Comparison of ENCODE assay signal across 10 mouse cellular contexts in the genomic region with DNA sequence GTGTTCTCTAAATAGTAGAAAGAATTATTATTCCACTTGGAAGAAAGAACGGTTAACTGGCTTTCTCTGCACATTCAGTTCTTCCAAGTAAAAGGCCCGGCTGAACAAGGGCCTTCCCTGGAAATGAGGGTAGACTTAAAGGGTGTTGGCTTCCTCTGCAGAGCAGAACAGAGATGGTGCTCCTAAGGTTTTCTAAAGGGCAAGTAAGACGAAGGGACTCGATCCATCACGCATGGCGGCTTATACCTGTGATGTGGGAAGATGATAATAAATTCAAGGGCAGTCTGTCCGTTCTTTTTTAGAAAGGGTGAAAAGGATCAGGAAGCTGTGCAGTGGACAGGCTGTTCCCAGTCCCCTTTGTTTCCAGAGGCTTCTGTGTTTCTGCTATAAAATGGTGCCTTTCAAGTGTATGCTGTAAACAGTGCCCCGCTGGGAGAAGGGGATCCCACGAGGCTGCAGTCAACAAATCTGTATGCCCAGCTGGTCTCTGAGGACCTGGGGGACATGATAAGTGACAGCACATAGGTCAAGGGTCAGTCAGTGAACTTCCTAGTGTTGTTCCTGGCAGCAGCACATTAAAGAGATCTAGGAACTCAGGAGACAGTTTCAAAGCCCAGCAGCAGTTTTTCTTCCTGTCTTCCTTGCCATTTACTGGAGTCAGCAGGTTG. TPM values are rescaled to one million over a fixed set of nuclear protein-coding genes. Genes with fewer than 3 reads are reported as not detected.
DNase-seq lines count a peak whose midpoint lies in the region; ATAC-seq lines count a peak whose summit lies in the region.
"Had no signal": no experiment of that assay in that cellular context is flagged by ENCODE, and none has a peak within 500 bp of the region (broad histone marks: within the 10 kb centered on the region; RNA-seq: fewer than 3 reads in every experiment).

No protein-coding gene starts in this region.

- H3K4me1 ChIP-seq in heart, embryonic 11.5 days (ENCODE audit: control insufficient read depth, insufficient read depth, low read length) = no peaks in the 10 kb centered on the region
- H3K4me1 ChIP-seq: limb, embryonic 15.5 days had no signal

- no peaks in the 10 kb centered on the region for H3K36me3 ChIP-seq in heart, embryonic 11.5 days (ENCODE audit: control insufficient read depth, insufficient read depth, low read length)
- H3K36me3 ChIP-seq: limb, embryonic 15.5 days had no signal

- no peaks in the 10 kb centered on the region for H3K9me3 ChIP-seq in heart, embryonic 11.5 days (replicated peaks; ENCODE audit: control insufficient read depth, low read length)
- H3K9me3 ChIP-seq: limb, embryonic 15.5 days had no signal

- 48% methylated on average over 9 of the region's 9 CpGs for WGBS in heart, embryonic 11.5 days (ENCODE audit: insufficient replicate concordance)

- peak; percentile 63 for DNase-seq in heart, adult 8-10 months (ENCODE audit: low spot score)
- DNase-seq in embryo, embryonic 10 days (ENCODE audit: low spot score) = peak; percentile 84
- peak; percentile 22 for DNase-seq in kidney, adult 11 months
- DNase-seq in lung, postnatal 14 days = peak; percentile 14
- no peak for DNase-seq in Muller cell, postnatal 12 days (ENCODE audit: inconsistent ontology term)
- DNase-seq in ovary, postnatal 36 days (ENCODE audit: low spot score) = no peak
- no peak for DNase-seq in thymus, postnatal 25 days

- H3K4me2 ChIP-seq in heart, embryonic 11.5 days = no peak overlapping the region
- H3K4me2 ChIP-seq: limb, embryonic 15.5 days had no signal

- no peak for ATAC-seq in heart, embryonic 11.5 days (replicated peaks; ENCODE audit: insufficient number of reproducible peaks, low FRiP score, low TSS enrichment)

- no peak overlapping the region for H3K27ac ChIP-seq in heart, embryonic 11.5 days (ENCODE audit: low read depth, low read length)
- H3K27ac ChIP-seq: limb, embryonic 15.5 days had no signal

- no peaks in the 10 kb centered on the region for H3K27me3 ChIP-seq in heart, embryonic 11.5 days (ENCODE audit: control insufficient read depth, insufficient read depth, low read length)
- H3K27me3 ChIP-seq: limb, embryonic 15.5 days had no signal

- H3K9ac ChIP-seq in heart, embryonic 11.5 days (ENCODE audit: low read depth, low read length) = no peak overlapping the region
- H3K9ac ChIP-seq: limb, embryonic 15.5 days had no signal

- no peak overlapping the region for H3K4me3 ChIP-seq in heart, embryonic 11.5 days (ENCODE audit: low read depth, low read length)
- H3K4me3 ChIP-seq: erythroblast, embryonic 14.5 days; limb, embryonic 15.5 days had no signal

RNA-seq across cellular contexts. Expression of a gene that starts 36.0 kb away (rescaled TPM):
- 100 to 1,000 TPM; 281 to 334 (median 316) TPM for total RNA-seq in heart, adult 8-10 months (2022)
- 77.8 and 83.7 TPM in 2 replicates for polyA plus RNA-seq in heart, embryonic 11.5 days (2014; fragmentation: Nextera tagmentation; extraction: Ambion mirVana)

Comparison
In these comparisons a context has a peak if more than half of its experiments do, and no peak if none do; other contexts are left out.
1. DNase-seq: peak in heart, adult 8-10 months (single experiment), embryo, embryonic 10 days (single experiment), kidney, adult 11 months (single experiment) and lung, postnatal 14 days (single experiment); none in Muller cell, postnatal 12 days (single experiment), ovary, postnatal 36 days (single experiment) and thymus, postnatal 25 days (single experiment).